Mouse (Mus musculus) MEL (cell line): ENCODE measurements around the gene Gm9833. TPM values are rescaled to one million over a fixed set of nuclear protein-coding genes. Genes with fewer than 3 reads are reported as not detected.

Experiments
- DNase-seq: peaks from one replicate; pipeline ENCODE4 v3.0.0; 2011; ENCODE audit warnings: low read depth, low spot score
- H3K27ac ChIP-seq: 2 replicates; pipeline ENCODE4 v1.5.1; 2012; ENCODE audit warnings: low read depth, mild to moderate bottlenecking, control low read depth, low read length, moderate library complexity; ENCODE audit not compliant: control insufficient read depth
- H3K27me3 ChIP-seq, 2 experiments: fragments of 150-350 bp in 1 of 2; sonication (generic) in 1 of 2; 2 replicates each; pipeline ENCODE4 v1.6.1; 2012; ENCODE audit warnings: low read length in 2 of 2, mild to moderate bottlenecking in 2 of 2, improper control_type of control experiment in 1 of 2, moderate library complexity in 1 of 2; ENCODE audit not compliant: insufficient read depth in 2 of 2, control insufficient read depth in 1 of 2
- H3K36me3 ChIP-seq, 2 experiments: 2 replicates each; pipeline ENCODE4 v1.6.1; 2012 to 2014; ENCODE audit warnings: low read length in 2 of 2, improper control_type of control experiment in 1 of 2, inconsistent platforms in 1 of 2, mild to moderate bottlenecking in 1 of 2; ENCODE audit not compliant: insufficient read depth in 2 of 2, control insufficient read depth in 1 of 2
- H3K4me1 ChIP-seq, 2 experiments: fragments of 150-350 bp in 1 of 2; sonication (generic) in 1 of 2; 2 replicates each; pipeline ENCODE4 v1.6.1; 2012; ENCODE audit warnings: low read length in 2 of 2, improper control_type of control experiment in 1 of 2, mild to moderate bottlenecking in 1 of 2; ENCODE audit not compliant: insufficient read depth in 2 of 2, control insufficient read depth in 1 of 2
- H3K4me3 ChIP-seq, 2 experiments: fragments of 150-350 bp in 1 of 2; sonication (generic) in 1 of 2; 2 replicates each; pipeline ENCODE4 v1.5.1; 2012; ENCODE audit warnings: low read depth in 2 of 2, low read length in 2 of 2, mild to moderate bottlenecking in 2 of 2, moderate library complexity in 2 of 2, control low read depth in 1 of 2, improper control_type of control experiment in 1 of 2; ENCODE audit not compliant: control insufficient read depth in 1 of 2, insufficient read depth in 1 of 2
- H3K79me2 ChIP-seq: 2 replicates; pipeline ENCODE4 v1.6.1; 2012; ENCODE audit warnings: mild to moderate bottlenecking, low read length, moderate library complexity; ENCODE audit not compliant: control insufficient read depth, poor library complexity, insufficient read depth
- H3K9ac ChIP-seq: 2 replicates; pipeline ENCODE4 v1.6.1; 2012; ENCODE audit warnings: low read depth, mild to moderate bottlenecking, control low read depth, low read length, moderate library complexity; ENCODE audit not compliant: control insufficient read depth, poor library complexity, severe bottlenecking
- H3K9me3 ChIP-seq: fragments of 150-350 bp; sonication (generic); replicated peaks from 2 replicates; pipeline ENCODE4 v1.6.1; 2012; ENCODE audit warnings: mild to moderate bottlenecking, low read length, improper control_type of control experiment, moderate library complexity; ENCODE audit not compliant: insufficient read depth
- CHD1 ChIP-seq: IDR thresholded peaks from 2 replicates; pipeline ENCODE4 v1.6.1; 2012; ENCODE audit warnings: low read depth, mild to moderate bottlenecking, inconsistent platforms, low read length, improper control_type of control experiment
- CHD2 ChIP-seq: IDR thresholded peaks from 2 replicates; pipeline ENCODE4 v1.6.1; 2011; ENCODE audit warnings: low read length, improper control_type of control experiment
- E2F4 ChIP-seq: IDR thresholded peaks from 2 replicates; pipeline ENCODE4 v1.6.1; 2011; ENCODE audit warnings: low read depth, low read length, improper control_type of control experiment, borderline replicate concordance
- ELF1 ChIP-seq: IDR thresholded peaks from 2 replicates; pipeline ENCODE4 v1.6.1; 2014; ENCODE audit warnings: low read depth, mild to moderate bottlenecking, inconsistent platforms, low read length, improper control_type of control experiment, moderate library complexity
- GABPA ChIP-seq: IDR thresholded peaks from 2 replicates; pipeline ENCODE4 v1.6.1; 2012; ENCODE audit warnings: low read depth, mild to moderate bottlenecking, inconsistent platforms, low read length, improper control_type of control experiment, moderate library complexity
- GATA1 ChIP-seq: IDR thresholded peaks from 2 replicates; pipeline ENCODE4 v1.6.1; 2011; ENCODE audit warnings: low read depth, low read length, improper control_type of control experiment
- HCFC1 ChIP-seq: IDR thresholded peaks from 2 replicates; pipeline ENCODE4 v1.6.1; 2012; ENCODE audit warnings: low read depth, mild to moderate bottlenecking, inconsistent platforms, low read length, improper control_type of control experiment, moderate library complexity
- MAX ChIP-seq: IDR thresholded peaks from 2 replicates; pipeline ENCODE4 v1.6.1; 2011; ENCODE audit warnings: low read length, improper control_type of control experiment
- MAZ ChIP-seq: IDR thresholded peaks from 2 replicates; pipeline ENCODE4 v1.6.1; 2012; ENCODE audit warnings: low read depth, mild to moderate bottlenecking, inconsistent platforms, low read length, improper control_type of control experiment
- MYB ChIP-seq: IDR thresholded peaks from 2 replicates; pipeline ENCODE4 v1.6.1; 2011; ENCODE audit warnings: mild to moderate bottlenecking, low read depth, low read length, improper control_type of control experiment
- POLR2A ChIP-seq, 2 experiments: IDR thresholded peaks; 2 replicates each; pipeline ENCODE4 v1.6.1; 2011 to 2012; ENCODE audit warnings: low read length in 2 of 2, mild to moderate bottlenecking in 2 of 2, control low read depth in 1 of 2, improper control_type of control experiment in 1 of 2, low read depth in 1 of 2, moderate library complexity in 1 of 2; ENCODE audit not compliant: control insufficient read depth in 1 of 2, insufficient read depth in 1 of 2, poor library complexity in 1 of 2
- POLR2AphosphoS5 ChIP-seq: IDR thresholded peaks from 2 replicates; pipeline ENCODE4 v1.6.1; 2012; ENCODE audit warnings: low read depth, borderline replicate concordance, mild to moderate bottlenecking, inconsistent platforms, low read length, moderate library complexity, mixed read lengths
- SMC3 ChIP-seq: IDR thresholded peaks from 2 replicates; pipeline ENCODE4 v1.6.1; 2011; ENCODE audit warnings: low read depth, low read length, improper control_type of control experiment
- UBTF ChIP-seq: IDR thresholded peaks from 2 replicates; pipeline ENCODE4 v1.6.1; 2012; ENCODE audit warnings: low read depth, mild to moderate bottlenecking, inconsistent platforms, low read length, improper control_type of control experiment, moderate library complexity, borderline replicate concordance; ENCODE audit not compliant: insufficient read depth
- USF1 ChIP-seq: IDR thresholded peaks from 2 replicates; pipeline ENCODE4 v1.6.1; 2014; ENCODE audit warnings: low read depth, mild to moderate bottlenecking, inconsistent platforms, low read length, improper control_type of control experiment, moderate library complexity
- USF2 ChIP-seq, 2 experiments: IDR thresholded peaks; 2 replicates each; pipeline ENCODE4 v1.6.1; 2011 to 2012; ENCODE audit warnings: improper control_type of control experiment in 2 of 2, low read length in 2 of 2, borderline replicate concordance in 1 of 2, inconsistent platforms in 1 of 2, low read depth in 1 of 2, mild to moderate bottlenecking in 1 of 2; ENCODE audit not compliant: insufficient read depth in 1 of 2
- ZKSCAN1 ChIP-seq: IDR thresholded peaks from 2 replicates; pipeline ENCODE4 v1.6.1; 2012; ENCODE audit warnings: low read depth, mild to moderate bottlenecking, inconsistent platforms, low read length, improper control_type of control experiment, moderate library complexity
- polyA plus RNA-seq, 2 experiments: library from polyadenylated mRNA; stranded (reverse) in 1 of 2; unstranded in 1 of 2; fragments of >175 nt in 1 of 2; fragments of >200 nt in 1 of 2; gene quantifications; 2 replicates each; pipeline versions ENCODE4 v1.2.1 to v1.2.4; 2012; ENCODE audit warnings: low replicate concordance in 2 of 2, low read depth in 1 of 2; ENCODE audit not compliant: insufficient read length in 2 of 2, insufficient read depth in 1 of 2, missing spikeins in 1 of 2
- total RNA-seq: library from RNA; depleted of rRNA; stranded (reverse); fragments of 300-350 nt; gene quantifications from 2 replicates; pipeline ENCODE4 v1.2.3, GENCODE M21; 2012

Gene Gm9833
- total and polyA plus RNA-seq, 3 experiments: 3.0 to 6.9 TPM; not detected in 1

DNA sequence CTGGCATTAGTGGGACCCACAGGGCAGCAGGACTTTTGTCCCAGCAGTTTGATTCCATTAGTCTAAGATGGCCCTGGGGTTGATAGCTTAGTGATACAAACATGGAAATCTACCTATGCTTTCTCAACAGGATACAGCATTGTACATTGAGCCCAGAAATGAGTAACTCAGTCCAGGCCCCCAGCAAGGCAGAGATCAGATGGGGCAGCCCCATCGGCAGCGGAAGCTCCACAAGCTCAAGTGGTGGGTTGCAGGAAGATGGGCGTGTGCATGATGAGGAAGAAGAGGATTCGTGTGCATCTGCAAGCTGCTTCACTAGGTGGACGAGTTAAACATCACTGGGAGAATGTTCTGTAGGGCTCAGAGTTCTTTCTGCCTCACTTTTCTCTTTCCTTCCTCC, 11.8 kb downstream of the Gm9833 start:
- no peaks in the 10 kb centered on the region for H3K27me3 ChIP-seq
- TF ChIP-seq MAZ: no peak
- H3K9ac ChIP-seq: no peak overlapping the region
- H3K79me2 ChIP-seq: no peaks in the 10 kb centered on the region
- DNase-seq: no peak
- no peaks in the 10 kb centered on the region for H3K4me1 ChIP-seq
- no peaks in the 10 kb centered on the region for H3K9me3 ChIP-seq
- H3K27ac ChIP-seq: no peak overlapping the region
- H3K4me3 ChIP-seq: no peak overlapping the region
- no peaks in the 10 kb centered on the region for H3K36me3 ChIP-seq

DNA sequence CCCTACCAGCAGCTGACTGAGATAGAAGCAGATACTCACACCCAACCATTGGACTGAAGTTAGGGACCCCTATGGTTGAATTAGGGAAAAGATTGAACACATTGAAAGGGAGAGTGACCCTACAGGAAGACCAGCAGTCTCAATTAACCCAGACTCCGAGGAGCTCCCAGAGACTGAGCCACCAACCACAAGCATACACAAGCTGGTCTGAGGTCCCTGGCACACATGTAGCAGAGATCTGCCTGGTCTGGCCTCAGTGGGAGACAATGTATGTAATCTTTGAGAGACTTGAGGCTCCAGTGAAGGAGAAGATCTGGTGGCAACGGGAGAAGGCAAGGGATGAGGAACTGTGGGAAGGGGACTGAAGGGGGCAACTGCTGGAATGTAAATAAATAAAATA, 23.7 kb downstream of the Gm9833 start:
- Histone ChIP-seq H3K27ac (no peak overlapping the region), H3K4me1 (no peaks in the 10 kb centered on the region), H3K36me3 (no peaks in the 10 kb centered on the region), H3K27me3 (no peaks in the 10 kb centered on the region), H3K9me3 (no peaks in the 10 kb centered on the region)
- DNase-seq: no peak
- TF ChIP-seq CHD1: no peak
- TF ChIP-seq MYB: no peak
- TF ChIP-seq POLR2AphosphoS5: no peak
- TF ChIP-seq HCFC1: no peak
- no peak for TF ChIP-seq POLR2A (IDR thresholded peaks at IDR 0.05; ENCODE audit: control insufficient read depth in 1 of 2, insufficient read depth in 1 of 2, low read depth in 1 of 2, low read length in 2 of 2, poor library complexity in 1 of 2)
- TF ChIP-seq CHD2: no peak
- TF ChIP-seq SMC3: no peak
- no peak for TF ChIP-seq GATA1
- TF ChIP-seq USF1: no peak
- TF ChIP-seq E2F4: no peak
- TF ChIP-seq USF2 (IDR thresholded peaks at IDR 0.05; ENCODE audit: borderline replicate concordance in 1 of 2, insufficient read depth in 1 of 2, low read depth in 1 of 2, low read length in 2 of 2): no peak
- TF ChIP-seq, all 39 proteins: peak for 0
- Histone ChIP-seq H3K79me2 (no peaks in the 10 kb centered on the region), H3K4me3 (no peak overlapping the region), H3K9ac (no peak overlapping the region)

DNA sequence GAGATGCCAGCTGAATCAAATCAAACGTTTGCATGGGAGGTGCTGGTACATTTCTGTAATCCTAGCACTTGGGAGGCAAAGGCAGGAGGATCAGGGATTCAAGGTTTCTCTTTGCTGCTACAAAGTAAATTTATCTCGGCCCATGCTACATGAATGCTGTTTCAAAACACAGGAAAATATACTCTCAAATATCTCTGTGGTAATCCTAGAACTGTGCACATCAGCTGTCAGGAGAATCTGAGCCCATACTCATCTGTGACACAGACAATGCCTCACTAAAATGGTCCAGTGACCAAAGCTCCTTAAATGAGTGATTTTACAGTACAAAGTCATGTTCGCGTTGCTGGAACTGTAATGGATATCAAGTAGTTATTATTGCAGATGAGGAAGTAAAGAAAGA, 24.3 kb downstream of the Gm9833 start:
- no peak overlapping the region for H3K9ac ChIP-seq
- no peaks in the 10 kb centered on the region for H3K27me3 ChIP-seq
- H3K79me2 ChIP-seq: no peaks in the 10 kb centered on the region
- no peaks in the 10 kb centered on the region for H3K4me1 ChIP-seq
- H3K27ac ChIP-seq: no peak overlapping the region
- DNase-seq: no peak
- no peak overlapping the region for H3K4me3 ChIP-seq
- no peaks in the 10 kb centered on the region for H3K36me3 ChIP-seq
- H3K9me3 ChIP-seq: no peaks in the 10 kb centered on the region
- no peak for TF ChIP-seq ELF1
- TF ChIP-seq HCFC1: no peak
- no peak for TF ChIP-seq ZKSCAN1
- TF ChIP-seq UBTF: no peak
- no peak for TF ChIP-seq GABPA
- no peak for TF ChIP-seq MAX
- no peak for TF ChIP-seq CHD1
